Mouse (Mus musculus): ENCODE measurements around the gene AI467606.

GRCm38 (mm10) chr7:127112921-127113597 is 21.9 kb downstream of the AI467606 start:
- TF ChIP-seq GATA1 (IDR thresholded peaks at IDR 0.05; ENCODE audit: borderline replicate concordance, low read length), result no peak
- no peak for TF ChIP-seq FLI1 (IDR thresholded peaks at IDR 0.05; ENCODE audit: low read length)

Data from megakaryocyte, embryonic 14.5 days (primary cell).